Mouse (Mus musculus) brain, embryonic 14.5 days (tissue): ENCODE results near the gene Chtop.

Source experiments
- CTCF ChIP-seq: fragments of 200-500 bp; IDR thresholded peaks from 2 replicates; pipeline ENCODE4 v1.5.1; 2012; ENCODE audit warnings: inconsistent platforms, mild to moderate bottlenecking, moderate library complexity, borderline replicate concordance; ENCODE audit not compliant: insufficient read depth, insufficient read length; ENCODE audit errors: extremely low read depth
- POLR2A ChIP-seq: fragments of 200-500 bp; IDR thresholded peaks from 2 replicates; pipeline ENCODE4 v1.6.1; 2012; ENCODE audit warnings: mild to moderate bottlenecking, inconsistent platforms, borderline replicate concordance; ENCODE audit not compliant: poor library complexity, insufficient read depth, insufficient read length, severe bottlenecking; ENCODE audit errors: extremely low read depth

GRCm38 (mm10) chr3:90465081-90465685, 44.1 kb downstream of the Chtop start:
- TF ChIP-seq POLR2A (no peak), CTCF (no peak)
